Mouse (Mus musculus): Measurements from ENCODE around the gene Serpini1.
"Not testable (repeated sequence)": the region's sequence is repeated elsewhere in the genome, so short reads cannot be mapped to it uniquely, and the experiment has no call there.

Gene Serpini1

DNA sequence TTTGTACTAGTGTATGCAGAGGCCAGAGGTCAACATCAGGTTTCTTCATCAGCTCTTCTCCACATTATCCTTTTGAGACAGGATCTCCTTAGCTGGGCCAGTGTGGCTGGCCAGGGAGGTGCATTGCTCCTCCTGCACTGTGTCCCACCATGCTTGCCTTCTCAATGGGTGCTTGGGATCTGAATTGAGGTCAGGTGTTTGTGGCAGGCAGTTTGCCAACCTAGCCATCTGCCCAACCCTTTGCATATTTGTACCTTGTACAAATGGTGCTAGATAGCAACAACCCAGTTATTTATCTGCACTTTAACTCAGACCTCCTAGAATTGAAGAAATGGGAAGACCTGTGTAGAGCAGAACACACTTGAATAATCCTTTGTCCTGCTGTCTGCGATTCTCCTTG is 78.3 kb downstream of the Serpini1 start:
- CTCF ChIA-PET = no interaction called here

DNA sequence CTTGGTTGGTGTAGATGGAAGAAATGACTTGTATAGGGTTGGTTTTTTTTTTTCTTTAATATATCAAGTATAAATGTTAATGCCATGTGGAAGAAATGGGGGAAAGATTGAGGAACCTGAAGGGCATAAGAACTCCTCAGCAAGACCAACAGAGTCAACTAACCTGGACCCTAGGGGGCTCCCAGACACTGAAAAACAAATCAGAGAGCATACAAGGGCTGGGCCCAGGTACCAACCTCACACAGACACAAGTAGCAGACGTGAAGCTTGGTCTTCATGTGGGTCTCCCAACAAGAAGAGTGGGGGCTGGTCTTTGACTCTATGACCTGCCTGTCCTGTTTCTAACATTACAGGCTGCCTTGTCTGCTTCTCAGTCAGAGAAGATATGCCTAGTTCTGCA is 82.2 kb downstream of the Serpini1 start:
- CTCF ChIA-PET = interaction anchor here (0.5 kb wide), 1 partner anchor 65 kb away, joined by 4 read pairs; no protein-coding TSS in a partner anchor

DNA sequence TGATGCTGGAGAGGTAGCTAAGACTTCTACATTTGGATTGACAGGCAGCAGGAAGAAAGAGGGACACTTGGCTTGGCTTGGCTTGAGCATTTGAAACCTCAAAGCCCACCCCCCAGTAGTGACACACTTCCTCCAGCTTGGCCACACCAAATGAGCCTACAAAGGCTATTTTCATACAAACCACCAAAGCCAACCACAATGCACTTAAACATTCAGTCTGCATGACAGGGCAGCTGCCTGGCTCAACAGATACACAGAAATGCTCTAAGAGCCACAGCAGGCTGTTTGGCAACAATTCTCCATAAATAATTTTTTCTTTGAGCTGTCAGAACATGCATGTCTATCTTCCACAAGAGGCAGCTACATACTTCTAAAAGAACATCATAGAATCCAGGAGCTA is 90.2 kb downstream of the Serpini1 start:
- CTCF ChIA-PET = no interaction called here

DNA sequence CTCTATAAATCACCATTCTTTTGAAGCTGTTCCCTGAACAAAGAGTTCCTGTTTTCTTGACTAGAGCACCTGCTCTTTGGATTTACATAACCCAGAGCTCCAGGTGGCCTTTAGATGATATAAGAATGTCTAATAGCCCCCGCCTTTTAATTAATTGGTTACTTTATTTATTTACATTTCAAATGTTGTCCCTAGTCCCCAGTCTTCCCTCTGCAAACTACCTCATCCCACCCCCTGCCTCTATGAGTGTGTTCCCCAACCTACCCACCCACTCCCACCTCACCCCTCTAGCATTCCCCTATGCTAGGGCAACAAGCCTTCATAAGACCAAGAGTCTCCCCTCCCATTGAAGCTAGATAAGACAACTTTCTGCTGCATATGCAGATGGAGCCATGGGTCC is 90.9 kb downstream of the Serpini1 start:
- CTCF ChIA-PET = no interaction called here

DNA sequence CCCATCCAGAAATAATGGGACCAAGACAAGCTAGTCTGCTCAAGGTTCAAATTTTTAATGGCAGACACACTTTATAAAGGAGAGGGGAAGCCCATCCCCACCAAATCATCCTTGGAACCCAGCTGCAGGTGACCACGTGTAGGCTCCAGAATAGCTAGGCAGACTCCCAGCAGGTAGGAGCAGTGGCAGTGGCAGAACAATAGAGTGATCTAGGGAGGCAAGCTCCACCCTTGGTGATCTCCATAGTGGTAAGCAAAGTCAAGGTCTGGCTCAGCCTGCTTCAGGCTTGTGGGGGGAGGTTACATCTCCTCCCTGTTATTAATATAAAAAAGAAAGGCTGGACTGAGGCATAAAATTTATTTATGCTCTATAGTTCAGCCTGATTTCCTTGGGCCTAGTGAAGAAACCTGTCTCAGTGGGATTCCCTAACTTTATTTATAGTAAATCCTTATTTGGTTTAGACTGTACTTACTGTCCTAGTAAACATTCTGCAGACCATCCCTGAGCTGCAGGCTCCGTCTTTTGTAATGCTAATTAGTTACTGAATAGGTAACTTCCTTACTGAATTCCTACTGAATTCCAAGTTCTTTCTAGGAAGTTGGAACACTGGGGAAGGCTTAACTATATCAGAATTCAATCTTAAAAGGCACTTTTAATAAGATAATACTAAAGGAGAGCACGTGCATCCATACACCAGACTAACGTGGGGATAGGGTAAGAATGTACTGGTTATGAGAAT is 93.2 kb downstream of the Serpini1 start:
- CTCF ChIA-PET = not testable (repeated sequence)

DNA sequence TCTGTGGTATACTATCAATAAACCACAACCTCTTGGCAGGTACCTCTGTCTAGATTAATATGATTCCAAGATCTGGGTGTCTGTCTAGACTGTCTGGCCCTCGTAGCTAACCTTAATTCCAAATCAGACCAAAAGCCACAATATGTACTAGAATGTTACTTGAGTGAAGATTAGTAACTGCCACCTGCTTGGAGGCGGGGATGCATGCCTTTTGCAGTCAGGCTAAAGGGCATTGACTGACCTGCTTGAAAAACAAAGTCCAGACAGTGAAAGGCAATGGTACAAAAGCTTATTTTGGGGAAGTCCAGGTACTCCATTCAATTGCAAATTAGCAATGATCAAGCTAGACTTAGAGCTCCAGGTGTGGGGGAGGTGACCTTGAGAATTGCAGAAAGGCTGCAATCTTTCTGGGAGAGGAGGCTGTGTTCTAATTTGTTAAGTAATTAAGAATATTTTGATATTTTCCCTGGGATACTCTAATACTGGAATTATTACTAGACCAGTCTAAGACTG is 94.3 kb downstream of the Serpini1 start:
- CTCF ChIA-PET = no interaction called here

DNA sequence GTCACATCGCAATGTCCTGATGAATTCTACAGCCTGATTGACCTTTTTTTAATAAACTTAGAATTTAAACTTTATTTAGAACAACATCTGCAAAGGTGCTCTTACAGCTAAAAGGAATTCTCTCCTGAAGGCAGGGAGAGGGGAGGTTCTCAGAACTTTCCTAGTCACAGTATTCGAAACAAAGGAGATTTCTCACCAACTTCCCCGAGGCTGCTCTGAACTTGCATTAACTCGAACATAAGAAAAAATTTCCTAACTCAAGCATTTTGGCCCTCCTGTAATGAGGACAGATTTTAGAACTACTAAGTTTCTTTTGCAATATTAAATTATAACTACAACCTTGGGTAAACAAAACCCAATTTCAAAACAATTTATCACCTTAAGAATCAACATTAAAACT is 96.6 kb downstream of the Serpini1 start:
- CTCF ChIA-PET = interaction anchor here (0.6 to 0.7 kb wide), 2 partner anchors 161 to 374 kb away, joined by 3 to 4 read pairs; no protein-coding TSS in a partner anchor

DNA sequence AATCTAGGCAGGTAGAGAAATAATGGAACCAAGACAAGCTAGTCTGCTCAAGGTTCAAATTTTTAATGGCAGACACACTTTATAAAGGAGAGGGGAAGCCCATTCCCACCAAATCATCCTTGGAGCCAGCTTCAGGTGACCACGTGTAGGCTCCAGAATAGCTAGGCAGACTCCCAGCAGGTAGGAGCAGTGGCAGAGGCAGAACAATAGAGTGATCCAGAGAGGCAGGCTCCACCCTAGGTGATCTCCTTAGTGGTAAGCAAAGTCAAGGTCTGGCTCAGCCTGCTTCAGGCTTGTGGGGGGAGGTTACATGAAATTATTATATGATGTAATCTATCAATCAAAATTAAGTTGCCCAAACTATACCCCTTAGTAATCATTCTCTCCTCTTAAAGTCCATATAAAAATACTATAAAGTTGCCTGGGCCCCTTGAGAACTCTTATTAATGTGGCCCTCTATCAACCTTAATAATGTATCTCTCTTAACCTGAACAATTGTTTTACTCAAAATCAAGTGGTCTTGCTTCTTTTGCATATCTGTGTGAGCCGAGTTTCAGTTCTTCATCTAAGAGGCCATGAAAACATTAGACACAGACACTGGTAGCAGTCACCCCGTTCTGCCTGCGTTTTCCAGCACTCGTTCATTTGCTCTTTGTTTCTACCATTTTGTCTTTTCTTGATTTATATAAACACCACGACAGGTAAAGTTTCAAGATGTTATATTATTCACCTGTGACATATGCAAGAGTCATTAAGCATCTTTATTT is 98.4 kb downstream of the Serpini1 start:
- CTCF ChIA-PET = no interaction called here

DNA sequence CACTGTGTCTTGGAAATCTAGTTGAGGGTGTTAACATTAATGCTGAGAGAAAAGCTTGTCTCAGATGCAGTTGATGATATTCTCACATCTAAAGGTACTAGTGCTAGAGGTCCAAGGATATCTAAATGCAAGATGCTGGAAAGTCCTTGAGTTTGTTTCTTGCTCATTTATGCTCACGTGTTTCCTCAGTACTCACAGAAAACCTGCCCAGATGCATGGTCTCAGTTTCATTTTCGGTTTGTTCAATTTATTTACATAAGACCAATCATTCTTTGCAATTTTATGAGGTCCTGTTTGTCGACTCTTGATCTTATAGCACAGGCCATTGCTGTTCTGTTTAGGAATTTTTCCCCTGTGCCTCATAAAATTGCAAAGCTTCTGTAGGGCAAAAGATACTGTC is 109.6 kb downstream of the Serpini1 start:
- CTCF ChIA-PET = no interaction called here

DNA sequence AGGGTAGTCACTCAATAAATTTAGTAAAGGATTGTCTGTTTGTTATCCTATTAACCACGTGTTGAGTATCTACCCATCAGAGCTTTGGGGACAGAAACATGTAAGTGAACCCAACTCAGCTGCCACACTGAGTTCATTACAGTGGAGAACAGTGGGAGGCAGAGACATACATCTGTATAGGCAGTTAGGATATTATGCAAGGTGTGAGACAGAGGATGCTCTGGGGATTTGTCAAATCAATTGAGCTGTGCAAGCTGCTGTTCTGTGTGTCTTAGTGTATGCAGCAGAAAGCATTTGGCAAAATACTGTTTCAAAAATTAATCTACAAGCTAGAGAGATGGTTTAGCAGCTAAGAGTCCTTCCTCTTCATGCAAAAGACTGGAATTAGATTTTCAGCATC is 113.1 kb downstream of the Serpini1 start:
- CTCF ChIA-PET = no interaction called here

DNA sequence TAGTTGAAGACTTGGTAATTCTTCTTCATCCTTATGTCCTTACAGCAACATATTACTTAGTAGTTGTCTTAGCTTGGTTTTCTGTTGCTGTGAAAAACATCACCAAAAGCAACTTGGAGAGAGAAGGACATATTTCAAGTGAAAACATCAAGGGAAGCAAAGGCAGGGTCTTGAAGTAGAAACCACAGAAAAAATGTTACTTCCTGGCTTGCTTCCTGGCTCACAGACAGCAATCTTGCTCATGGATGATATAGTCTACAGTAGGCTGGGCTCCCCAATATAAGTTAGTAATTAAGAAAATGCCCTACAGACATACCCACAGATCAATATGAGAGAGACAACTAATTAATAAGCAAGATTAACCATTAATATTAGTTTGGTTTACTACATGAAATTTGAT is 125.5 kb downstream of the Serpini1 start:
- CTCF ChIA-PET = interaction anchor here (0.7 kb wide), 1 partner anchor 35 kb away, joined by 3 read pairs; no protein-coding TSS in a partner anchor

DNA sequence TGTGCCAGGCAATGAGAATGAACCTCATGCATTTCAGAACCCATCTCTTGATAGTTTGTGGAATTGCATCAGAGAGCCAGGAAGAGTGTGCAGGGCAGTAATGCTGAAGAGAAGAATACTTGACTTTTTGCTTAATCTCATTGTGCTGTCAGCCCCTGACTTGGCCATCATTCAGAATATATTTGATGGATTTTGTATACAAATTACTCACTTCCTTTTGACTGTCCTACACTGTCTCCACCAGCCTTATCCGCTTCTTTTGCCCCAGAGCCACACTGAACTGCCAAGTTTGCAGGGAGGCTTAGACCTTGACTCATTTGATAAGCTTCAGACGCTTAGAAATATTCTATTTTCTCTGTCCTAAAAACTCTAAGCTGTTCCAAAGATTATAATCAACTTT is 129.4 kb downstream of the Serpini1 start:
- CTCF ChIA-PET = no interaction called here

DNA sequence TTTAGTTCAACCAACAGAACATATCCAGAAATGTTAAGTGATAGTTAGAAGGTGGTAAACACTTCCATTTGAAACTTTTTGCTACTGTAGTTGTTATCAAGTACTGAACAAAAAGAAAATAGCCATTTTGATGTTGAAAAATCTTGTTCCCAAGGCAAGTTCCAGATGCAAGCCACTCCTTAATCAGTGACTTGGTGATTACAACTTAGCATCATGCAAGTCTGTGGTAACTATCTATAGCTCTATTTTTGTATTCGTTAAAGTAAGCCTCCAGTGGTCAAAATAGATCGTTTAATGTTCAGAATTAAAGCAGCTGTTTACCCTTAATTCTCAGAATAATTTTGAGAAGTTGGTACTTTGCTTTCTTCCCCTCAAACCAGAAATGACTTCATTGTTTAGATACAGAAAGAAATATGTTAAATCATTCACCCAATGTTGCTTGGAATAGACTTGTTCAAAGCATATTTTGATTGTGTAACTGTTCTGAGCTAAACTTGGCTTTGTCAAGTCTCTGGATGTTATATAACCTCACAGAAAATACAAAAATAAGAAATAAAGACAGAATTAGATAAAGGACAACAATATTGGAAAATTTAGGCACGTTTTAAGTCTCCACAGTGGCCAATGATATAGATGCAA is 130.0 kb downstream of the Serpini1 start:
- CTCF ChIA-PET = interaction anchor here (0.5 kb wide), 1 partner anchor 8 kb away, joined by 3 read pairs; no protein-coding TSS in a partner anchor

DNA sequence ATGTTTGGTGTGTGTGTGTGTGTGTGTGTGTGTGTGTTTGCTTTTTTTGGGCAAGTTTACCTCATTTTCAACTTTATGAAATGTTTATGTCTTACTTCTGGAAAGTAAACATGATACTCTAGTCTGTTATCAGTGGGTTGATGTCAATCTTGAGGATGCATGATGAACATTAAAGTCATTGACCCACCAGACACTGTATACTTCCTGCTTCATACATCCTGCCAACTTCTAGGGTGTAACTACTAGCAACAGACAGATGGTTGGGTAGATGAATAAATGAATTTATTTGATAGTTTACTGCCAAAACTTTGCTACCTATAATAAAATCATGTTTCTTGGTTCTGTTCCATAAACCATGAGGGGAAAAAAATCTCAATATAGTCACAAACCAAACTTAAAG is 133.0 kb downstream of the Serpini1 start:
- CTCF ChIA-PET = no interaction called here

DNA sequence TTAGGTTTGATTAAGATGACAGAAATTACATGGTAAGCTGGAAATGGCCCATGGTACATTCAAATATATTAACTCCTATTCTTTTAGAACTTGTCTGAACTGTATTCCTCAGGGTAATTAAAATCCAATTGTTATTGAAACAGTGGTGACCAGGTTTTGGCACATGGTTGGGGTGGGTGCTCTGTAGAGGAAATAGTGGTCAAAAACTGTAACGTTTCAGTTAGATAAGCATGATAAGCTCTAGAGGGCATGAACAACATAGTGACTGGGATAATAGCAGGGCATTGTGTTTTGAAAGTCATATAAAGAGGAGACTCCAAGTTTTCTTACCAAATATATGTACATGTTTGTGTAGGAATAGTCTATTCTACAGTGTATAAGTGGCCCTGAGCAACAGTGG is 134.7 kb downstream of the Serpini1 start:
- CTCF ChIA-PET = interaction anchor here (0.6 kb wide), 1 partner anchor 116 kb away, joined by 5 read pairs; no protein-coding TSS in a partner anchor

Data from spleen, embryonic (tissue).